Mouse (Mus musculus) midbrain, embryonic 16.5 days (tissue): ENCODE measurements around the gene Tmem145. TPM values are rescaled to one million over a fixed set of nuclear protein-coding genes. Genes with fewer than 3 reads are reported as not detected.
"Not testable (repeated sequence)": the region's sequence is repeated elsewhere in the genome, so short reads cannot be mapped to it uniquely, and the experiment has no call there.

Source experiments
- ATAC-seq: fragments of 200-750 bp; cut with Nextera tagmentation; 2 replicates; pipeline ENCODE4 v1.8.0; 2017; ENCODE audit warnings: moderate TSS enrichment
- H3K27ac ChIP-seq: fragments of 300-500 bp; sonication (generic); 2 replicates; pipeline ENCODE4 v1.5.1; 2014; ENCODE audit warnings: mild to moderate bottlenecking, low read length, mixed read lengths
- H3K27me3 ChIP-seq: fragments of 300-500 bp; sonication (generic); 2 replicates; pipeline ENCODE4 v1.6.1; 2014; ENCODE audit warnings: low read depth, low read length, mixed read lengths; ENCODE audit not compliant: control insufficient read depth, insufficient read depth
- H3K36me3 ChIP-seq: fragments of 300-500 bp; sonication (generic); 2 replicates; pipeline ENCODE4 v1.6.1; 2014; ENCODE audit warnings: mild to moderate bottlenecking, low read length, moderate library complexity, mixed read lengths; ENCODE audit not compliant: control insufficient read depth, insufficient read depth
- H3K4me1 ChIP-seq: fragments of 300-500 bp; sonication (generic); 2 replicates; pipeline ENCODE4 v1.6.1; 2014; ENCODE audit warnings: mild to moderate bottlenecking, low read length, mixed read lengths; ENCODE audit not compliant: control insufficient read depth, insufficient read depth
- H3K4me2 ChIP-seq: fragments of 300-500 bp; sonication (generic); 2 replicates; pipeline ENCODE4 v1.6.1; 2014; ENCODE audit warnings: mild to moderate bottlenecking, low read length, mixed read lengths
- H3K4me3 ChIP-seq: fragments of 300-500 bp; sonication (generic); 2 replicates; pipeline ENCODE4 v1.5.1; 2014; ENCODE audit warnings: low read depth, mild to moderate bottlenecking, low read length, moderate library complexity, mixed read lengths
- H3K9ac ChIP-seq: fragments of 300-500 bp; sonication (generic); 2 replicates; pipeline ENCODE4 v1.6.1; 2014; ENCODE audit warnings: low read depth, low read length, mixed read lengths
- H3K9me3 ChIP-seq: fragments of 300-500 bp; sonication (generic); replicated peaks from 2 replicates; pipeline ENCODE4 v1.6.1; 2014; ENCODE audit warnings: mild to moderate bottlenecking, low read length, mixed read lengths; ENCODE audit not compliant: control insufficient read depth, poor library complexity, severe bottlenecking
- WGBS: fragments of 180-500 bp; shearing (Covaris S2); extraction: QIAGEN DNeasy Blood & Tissue Kit; methylation state at CpG from one replicate; pipeline ENCODE4 v1.1.7; 2014; 5-methylcytosine and 5-hydroxymethylcytosine counted together
- polyA plus RNA-seq: library from polyadenylated mRNA; unstranded; fragments of >200 nt; fragmentation: Nextera tagmentation; extraction: Ambion mirVana; gene quantifications from 2 replicates; pipeline ENCODE4 v1.2.1, GENCODE M21; 2015

The Tmem145 gene
- polyA plus RNA-seq = 83.8 and 98.0 TPM in 2 replicates

DNA sequence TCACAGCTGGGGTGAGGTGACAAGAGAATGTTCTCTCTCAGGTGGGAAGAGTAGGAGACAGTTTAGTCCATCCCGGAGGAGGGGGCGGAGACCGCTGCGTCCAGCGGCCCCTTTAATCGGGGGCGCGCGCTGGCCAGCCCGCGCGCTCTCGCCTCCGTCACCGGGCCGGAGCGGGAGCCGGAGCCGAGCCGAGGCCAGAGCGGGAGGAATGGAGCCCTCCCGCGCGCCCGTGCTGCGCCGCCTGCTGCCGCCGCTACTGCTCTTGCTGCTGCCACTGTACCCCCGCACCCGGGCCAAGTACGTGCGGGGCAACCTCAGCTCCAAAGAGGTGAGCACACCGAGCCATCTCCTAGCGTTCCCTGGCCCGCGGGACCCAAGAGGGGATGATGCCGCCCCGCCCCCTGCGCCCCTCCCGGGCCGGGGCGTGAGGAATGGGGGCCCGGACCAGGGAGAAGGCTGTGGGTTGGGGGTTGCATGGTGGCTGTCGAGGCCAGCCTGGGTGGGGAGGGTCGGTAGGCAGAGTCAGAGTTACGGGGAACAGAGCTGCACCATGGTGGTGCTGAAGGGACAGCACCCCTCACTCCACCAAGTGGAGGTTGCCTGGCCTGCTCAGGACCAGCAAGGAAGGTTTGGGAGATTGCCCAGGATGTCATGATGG lies at the start of gene Tmem145:
Gene Tmem145 (plus strand): TSS at position 151 of the 658 bp plus-strand sequence.
- H3K36me3 ChIP-seq = peaks cover 8% of the 10 kb centered on the region; the same call in 1 of the 2 replicates
- peak within 1 kb of the TSS; percentile 86 for H3K4me3 ChIP-seq
- H3K4me1 ChIP-seq = peaks cover 11% of the 10 kb centered on the region; the same call in 1 of the 2 replicates
- peak within 1 kb of the TSS; percentile 98 for H3K9ac ChIP-seq
- WGBS = under 1% methylated on average over 42 of the region's 47 CpGs
- peak within 1 kb of the TSS; percentile 92 for H3K27ac ChIP-seq
- H3K27me3 ChIP-seq = peaks cover 3% of the 10 kb centered on the region
- ATAC-seq = peak; percentile 76
- peak within 1 kb of the TSS; percentile 84 for H3K4me2 ChIP-seq
- H3K9me3 ChIP-seq = no peaks in the 10 kb centered on the region

DNA sequence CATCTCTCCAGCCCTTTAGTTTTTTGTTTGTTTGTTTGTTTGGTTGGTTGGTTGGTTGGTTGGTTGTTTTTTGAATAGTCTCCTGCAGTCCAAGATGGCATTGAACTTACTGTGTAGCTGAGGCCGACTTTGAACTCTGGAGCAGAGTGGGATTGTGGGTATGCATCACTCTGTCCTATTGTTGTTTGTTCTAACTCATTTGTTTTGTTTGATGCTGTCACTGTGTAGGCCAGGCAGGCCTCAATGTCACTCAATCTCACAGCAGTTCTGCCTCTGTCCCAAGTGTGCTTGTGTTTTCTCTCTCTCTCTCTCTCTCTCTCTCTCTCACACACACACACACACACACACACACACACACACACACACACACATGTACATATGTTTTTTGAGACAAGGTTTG lies 44.0 kb upstream of the Tmem145 start:
- no peak overlapping the region for H3K4me3 ChIP-seq
- H3K9me3 ChIP-seq = no peaks in the 10 kb centered on the region
- 78% methylated on average over 1 of the region's 1 CpGs for WGBS
- H3K27ac ChIP-seq = no peak overlapping the region
- no peak overlapping the region for H3K4me2 ChIP-seq
- ATAC-seq = no peak
- peaks cover 2% of the 10 kb centered on the region for H3K4me1 ChIP-seq
- H3K9ac ChIP-seq = no peak overlapping the region
- H3K36me3 ChIP-seq = no peaks in the 10 kb centered on the region
- H3K27me3 ChIP-seq = no peaks in the 10 kb centered on the region

DNA sequence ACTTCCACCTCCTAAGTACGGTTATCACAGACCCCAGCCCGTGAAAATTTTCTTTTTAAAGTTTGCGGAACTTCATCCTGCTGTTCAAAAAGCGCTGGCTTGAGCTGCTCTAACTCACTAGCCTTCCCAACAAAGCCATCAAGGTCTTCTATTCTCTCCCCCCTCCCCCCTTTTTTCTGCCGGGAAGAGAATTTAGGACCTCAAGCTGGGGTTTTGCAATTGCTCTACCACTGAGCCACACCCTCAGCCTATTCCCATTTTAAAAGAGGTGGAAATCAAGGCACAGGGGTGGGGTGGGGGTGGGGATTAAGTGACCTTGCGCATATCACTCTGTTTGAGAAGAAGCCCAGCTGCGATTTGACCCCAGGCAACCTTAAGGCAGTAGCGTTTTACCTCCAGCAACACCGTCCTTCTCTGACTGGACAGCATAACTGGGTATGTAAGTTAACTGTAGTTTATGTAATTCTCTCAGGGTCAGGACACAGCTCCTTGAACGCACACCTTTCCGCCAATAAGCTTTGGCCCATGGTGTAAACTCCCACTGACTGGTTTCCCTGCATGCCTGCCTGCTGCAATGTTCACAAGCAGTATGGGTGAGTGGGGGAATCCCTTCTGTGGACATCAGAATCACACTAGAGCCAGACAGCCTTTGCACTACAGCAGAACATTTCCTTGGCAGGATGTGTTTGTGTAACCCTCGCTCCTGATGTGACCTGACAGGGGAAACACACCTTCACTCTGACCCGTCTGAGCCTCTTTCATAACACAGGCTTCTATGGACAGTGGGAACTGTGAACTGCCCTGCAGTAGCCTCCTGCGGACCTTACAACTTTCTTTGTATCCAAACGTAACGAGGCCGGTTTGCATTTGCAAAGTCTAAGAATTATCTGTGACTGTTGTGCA lies 41.7 kb upstream of the Tmem145 start:
- H3K9me3 ChIP-seq = no peaks in the 10 kb centered on the region
- no peaks in the 10 kb centered on the region for H3K27me3 ChIP-seq
- ATAC-seq = no peak
- H3K27ac ChIP-seq = no peak overlapping the region
- no peak overlapping the region for H3K4me3 ChIP-seq
- no peaks in the 10 kb centered on the region for H3K36me3 ChIP-seq
- WGBS = 26% methylated on average over 17 of the region's 17 CpGs
- no peak overlapping the region for H3K4me2 ChIP-seq
- no peak overlapping the region for H3K9ac ChIP-seq
- H3K4me1 ChIP-seq = peaks cover 10% of the 10 kb centered on the region

DNA sequence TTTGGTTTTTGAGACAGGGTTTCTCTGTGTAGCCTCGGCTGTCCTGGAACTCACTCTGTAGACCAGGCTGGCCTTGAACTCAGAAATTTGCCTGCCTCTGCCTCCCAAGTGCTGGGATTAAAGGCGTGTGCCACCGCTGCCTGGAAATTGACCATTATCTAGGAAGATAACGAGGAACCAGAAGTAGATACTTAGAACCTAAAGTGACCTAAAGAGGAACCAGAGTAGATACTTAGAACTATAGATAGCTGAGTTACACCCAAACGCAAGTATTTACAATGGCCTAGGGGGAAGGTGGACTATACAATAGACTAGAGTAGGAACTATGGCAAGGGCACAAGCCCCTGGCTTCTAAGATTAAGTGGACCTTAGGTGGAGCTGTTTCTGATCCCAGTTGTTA lies 40.2 kb upstream of the Tmem145 start:
- not testable (repeated sequence) for H3K9ac ChIP-seq, H3K9me3 ChIP-seq, H3K36me3 ChIP-seq, H3K4me3 ChIP-seq, H3K27ac ChIP-seq, ATAC-seq, H3K27me3 ChIP-seq, H3K4me2 ChIP-seq
- H3K4me1 ChIP-seq = peaks cover 22% of the 10 kb centered on the region
- 88% methylated on average over 5 of the region's 5 CpGs for WGBS

DNA sequence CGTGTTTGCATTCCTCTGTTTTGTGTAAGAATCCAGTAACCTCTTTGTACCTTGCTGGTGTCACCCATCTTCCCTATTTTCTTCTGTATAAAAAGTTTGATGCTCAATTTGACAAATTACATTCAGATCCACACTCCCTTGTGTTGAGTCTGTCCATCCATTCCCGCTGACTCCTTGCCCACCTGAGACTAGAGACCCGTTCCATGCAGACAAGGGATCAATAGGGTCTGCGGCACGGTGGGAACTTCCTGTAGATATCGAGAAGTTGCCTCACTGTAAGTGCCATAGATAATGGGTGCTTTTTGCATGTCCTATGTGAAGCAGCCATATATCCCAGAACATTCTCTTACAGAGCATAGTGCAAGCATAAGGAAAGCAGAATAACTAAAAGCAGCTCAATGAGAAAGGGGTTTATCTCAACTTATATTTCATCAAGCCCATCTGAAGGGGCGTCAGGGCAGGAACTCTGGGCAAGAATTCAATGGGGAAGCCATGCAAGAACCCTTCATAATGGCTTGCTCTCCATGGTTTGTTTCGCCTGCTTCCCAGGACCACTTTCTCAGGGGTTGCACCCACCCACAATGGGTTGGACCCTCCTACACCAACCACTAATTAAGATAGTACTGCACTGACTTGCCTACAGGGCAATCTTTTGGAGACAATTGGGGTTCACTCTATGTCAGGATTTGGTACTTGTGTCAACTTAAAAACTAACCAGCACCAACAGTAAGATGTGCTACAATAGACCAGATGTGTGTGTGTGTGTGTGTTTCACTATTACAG lies 39.5 kb upstream of the Tmem145 start:
- peaks cover 4% of the 10 kb centered on the region; the same call in 1 of the 2 replicates for H3K36me3 ChIP-seq
- WGBS = 87% methylated on average over 8 of the region's 8 CpGs
- H3K27me3 ChIP-seq = no peaks in the 10 kb centered on the region
- H3K9me3 ChIP-seq = no peaks in the 10 kb centered on the region
- H3K4me3 ChIP-seq = peak overlapping the region; percentile 86
- no peak overlapping the region; the same call in 1 of the 2 replicates for H3K9ac ChIP-seq
- ATAC-seq = no peak
- H3K4me2 ChIP-seq = peak overlapping the region; percentile 72; the same call in 1 of the 2 replicates
- peaks cover 22% of the 10 kb centered on the region for H3K4me1 ChIP-seq
- no peak overlapping the region for H3K27ac ChIP-seq

DNA sequence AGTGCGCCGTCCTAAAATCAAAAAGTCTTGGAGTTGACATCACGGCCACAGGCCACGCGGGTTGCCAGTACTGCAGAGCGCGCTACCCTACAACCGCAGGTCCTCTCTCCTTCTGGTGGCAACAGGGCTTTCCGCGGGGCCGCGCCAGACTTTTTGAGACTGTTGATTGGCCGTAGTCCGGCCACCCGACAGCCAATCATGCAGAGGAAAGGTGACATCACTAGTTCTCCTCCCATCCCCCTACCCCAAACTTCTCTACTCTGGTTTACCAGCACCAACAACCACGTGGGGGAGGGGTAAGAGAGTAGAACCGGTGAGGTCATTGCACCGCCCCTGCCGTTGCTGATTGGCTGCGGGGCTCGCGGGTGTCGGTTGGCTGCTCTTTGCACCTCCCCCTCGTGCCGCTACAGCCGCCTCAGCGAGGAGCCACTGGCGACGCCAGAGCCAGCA lies 38.6 kb upstream of the Tmem145 start, which contains the start of gene Cic:
Gene Cic (plus strand): TSS at position 404 of the 450 bp plus-strand sequence.
- H3K4me1 ChIP-seq = peaks cover 22% of the 10 kb centered on the region
- peaks cover 13% of the 10 kb centered on the region for H3K36me3 ChIP-seq
- H3K4me2 ChIP-seq = peak within 1 kb of the TSS; percentile 72
- peak; percentile 89 for ATAC-seq
- no peaks in the 10 kb centered on the region for H3K9me3 ChIP-seq
- peak within 1 kb of the TSS; percentile 96 for H3K27ac ChIP-seq
- WGBS = under 1% methylated on average over 29 of the region's 29 CpGs
- H3K4me3 ChIP-seq = peak within 1 kb of the TSS; percentile 86
- peak within 1 kb of the TSS; percentile 95 for H3K9ac ChIP-seq
- no peaks in the 10 kb centered on the region for H3K27me3 ChIP-seq

DNA sequence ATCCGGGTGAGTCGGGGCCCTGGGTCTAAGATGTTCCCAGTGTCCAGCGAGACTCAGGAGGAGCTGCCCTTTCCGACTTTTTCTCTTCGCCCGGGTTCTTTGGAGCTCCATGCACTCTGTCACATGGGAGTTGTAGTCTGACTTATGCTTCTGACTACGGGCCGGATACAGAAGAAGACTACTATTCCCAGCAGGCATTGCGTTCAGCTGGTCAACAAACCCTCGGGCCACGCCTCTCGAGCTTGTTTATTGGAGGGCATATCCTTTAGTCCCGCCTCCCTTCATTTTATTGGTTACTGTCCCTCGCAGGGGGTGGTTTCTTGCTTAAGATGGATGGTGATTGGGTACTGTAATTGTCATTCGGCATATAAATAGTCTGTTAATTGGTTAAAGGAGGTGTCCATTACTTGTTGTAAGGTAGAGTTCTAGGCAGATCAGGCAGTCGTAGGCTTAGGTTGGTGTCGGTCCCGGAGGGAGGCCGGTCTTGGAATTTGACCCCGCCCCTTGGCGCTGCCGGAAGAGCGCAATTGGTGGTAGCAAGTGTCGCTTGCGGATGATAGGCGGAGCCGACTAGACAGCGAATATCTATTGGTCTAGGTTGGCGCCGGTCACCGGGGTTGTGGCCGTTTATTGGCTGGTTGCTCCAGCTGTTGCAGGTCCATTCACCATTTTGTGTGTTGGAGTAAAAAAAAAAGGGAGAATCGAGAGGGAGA lies 38.0 kb upstream of the Tmem145 start:
- Histone ChIP-seq H3K27ac (peak overlapping the region; percentile 96), H3K9me3 (no peaks in the 10 kb centered on the region), H3K36me3 (peaks cover 19% of the 10 kb centered on the region), H3K4me1 (peaks cover 22% of the 10 kb centered on the region), H3K27me3 (no peaks in the 10 kb centered on the region), H3K9ac (peak overlapping the region; percentile 95), H3K4me2 (peak overlapping the region; percentile 72), H3K4me3 (peak overlapping the region; percentile 86)
- ATAC-seq = peak; percentile 97
- under 1% methylated on average over 33 of the region's 33 CpGs for WGBS

DNA sequence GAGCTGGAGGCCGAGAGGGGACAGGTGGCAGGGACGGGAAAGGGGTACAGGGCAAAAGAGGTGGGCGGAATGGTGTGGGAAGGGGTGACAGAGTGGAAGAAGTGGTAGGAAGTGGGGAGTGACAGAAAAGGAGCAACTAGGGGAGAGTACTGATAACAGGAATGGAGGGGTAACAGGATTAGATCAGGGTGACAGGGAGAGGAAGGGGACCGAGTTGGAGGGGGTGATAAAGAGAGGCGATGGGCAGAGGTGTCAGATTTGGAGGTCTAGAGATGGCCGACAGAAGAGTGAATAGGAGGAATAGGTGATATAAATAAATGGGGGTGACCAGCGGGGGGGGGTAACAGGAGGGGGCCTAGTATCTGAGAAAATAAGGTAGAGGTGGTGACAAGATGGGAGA lies 37.3 kb upstream of the Tmem145 start:
- H3K27me3 ChIP-seq = no peaks in the 10 kb centered on the region
- H3K36me3 ChIP-seq = peaks cover 26% of the 10 kb centered on the region
- peaks cover 27% of the 10 kb centered on the region for H3K4me1 ChIP-seq
- peak overlapping the region; percentile 86 for H3K4me3 ChIP-seq
- peak overlapping the region; percentile 95 for H3K9ac ChIP-seq
- H3K4me2 ChIP-seq = peak overlapping the region; percentile 71
- WGBS = 2% methylated on average over 7 of the region's 7 CpGs
- no peak for ATAC-seq
- H3K9me3 ChIP-seq = no peaks in the 10 kb centered on the region
- peak overlapping the region; percentile 85 for H3K27ac ChIP-seq
